Mouse (Mus musculus) neural tube, postnatal 0 days (tissue): ENCODE measurements around the gene Ubr3. TPM values are rescaled to one million over a fixed set of nuclear protein-coding genes. Genes with fewer than 3 reads are reported as not detected.

Experiments
- polyA plus RNA-seq: library from polyadenylated mRNA; unstranded; fragments of >200 nt; fragmentation: Nextera tagmentation; extraction: Ambion mirVana; gene quantifications from 2 replicates; pipeline ENCODE4 v1.2.1, GENCODE M21; 2015

The Ubr3 gene
- 15.2 and 16.7 TPM in 2 replicates for polyA plus RNA-seq

GRCm38 (mm10) chr2:69897039-69897617, at the start of gene Ubr3:
TSS of gene Ubr3 (plus strand) at chr2:69897246.

DNA sequence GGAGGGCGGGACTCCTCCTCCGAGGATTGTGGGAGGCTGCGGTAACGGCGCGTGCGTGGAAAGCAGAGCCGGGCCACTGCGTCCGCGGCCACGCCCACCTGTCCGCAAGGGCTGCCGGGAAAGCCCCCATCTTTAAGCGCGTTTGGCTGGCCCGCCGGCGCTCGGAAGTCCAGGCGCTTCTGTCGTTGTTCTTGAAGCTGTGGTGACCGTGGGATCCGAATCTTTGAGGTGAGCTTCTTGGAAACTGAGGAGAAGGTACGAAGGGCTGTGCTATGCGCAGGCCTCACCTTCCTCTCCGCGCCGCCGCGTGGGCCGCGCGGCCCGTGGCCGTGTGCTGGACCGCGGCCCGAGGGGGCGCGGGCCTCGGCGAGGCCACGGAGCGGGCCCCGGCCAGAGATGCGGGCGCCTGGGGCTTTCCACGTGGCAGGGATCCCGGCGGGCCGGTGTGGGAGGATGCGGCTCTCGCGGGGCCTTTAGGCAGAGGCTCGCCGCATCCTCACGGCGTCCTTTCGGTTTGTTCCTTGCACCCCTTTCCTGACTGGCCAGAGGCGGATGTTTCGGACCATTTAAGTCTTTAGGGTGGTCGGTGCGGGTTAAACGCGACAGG, 35.5 kb upstream of the Ubr3 start, which contains the start of gene Ssb:
Gene Ssb, plus strand, starts transcription at position 78 of the 607 bp plus-strand sequence.

DNA sequence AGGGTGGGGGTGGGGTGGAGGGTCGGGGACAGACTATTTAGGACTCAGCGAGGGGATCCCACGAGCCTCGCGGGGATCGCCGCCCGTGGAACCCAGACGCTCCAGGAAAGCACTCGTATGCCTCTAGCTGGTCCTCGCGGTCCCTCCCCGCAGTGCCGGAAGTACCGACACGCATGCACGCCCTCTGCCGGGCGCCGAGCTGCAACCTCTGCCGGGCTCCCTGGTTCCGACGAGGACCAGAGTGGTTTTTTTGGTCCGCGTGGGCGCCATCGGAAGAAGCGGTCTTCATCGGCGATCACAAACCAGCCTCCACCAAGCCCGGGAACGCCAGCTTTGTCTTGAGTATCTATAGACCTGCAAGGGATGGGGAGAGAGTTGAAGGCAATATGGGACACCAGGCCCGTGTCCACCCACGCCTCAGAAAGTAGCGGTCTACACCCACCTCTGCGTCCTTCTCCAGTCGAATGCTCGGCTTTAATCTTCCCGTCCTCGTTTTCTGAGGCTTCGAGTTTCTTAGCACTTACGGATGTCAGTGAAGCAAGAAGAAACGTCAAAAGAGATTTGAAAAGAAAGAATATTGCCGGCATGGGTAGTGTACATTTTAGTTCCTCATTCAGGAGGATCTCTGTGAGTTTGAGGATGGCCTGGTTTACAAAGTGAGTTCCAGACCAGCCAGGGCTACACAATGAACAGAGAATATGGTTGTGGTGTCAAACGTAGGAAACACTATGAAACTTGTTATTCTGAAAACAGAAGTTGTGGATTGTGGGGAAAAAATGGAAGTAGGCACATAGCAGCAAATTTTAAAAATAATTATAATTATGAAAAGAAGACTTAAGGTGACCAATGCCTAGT, 11.4 kb upstream of the Ubr3 start, which contains the start of gene Mettl5:
Gene Mettl5, minus strand, starts transcription at position 165 of the 855 bp plus-strand sequence.

GRCm38 (mm10) chr2:70038752-70039151, 141.7 kb downstream of the Ubr3 start, which contains the start of gene Myo3b:
TSS of gene Myo3b (plus strand) at chr2:70039126.

Other genes starting within 250 kb of the Ubr3 start
- gene Klhl41, start 227.1 kb upstream of the Ubr3 start, polyA plus RNA-seq: 0.21 TPM in 1 of 2 replicates, not detected in the other
- 12.5 and 13.2 TPM in 2 replicates for gene Fastkd1, start 183.7 kb upstream of the Ubr3 start, polyA plus RNA-seq
- gene Ppig, start 174.7 kb upstream of the Ubr3 start, polyA plus RNA-seq: 111 and 131 TPM in 2 replicates
- 2.2 and 2.8 TPM in 2 replicates for gene Ccdc173, start 107.7 kb upstream of the Ubr3 start, polyA plus RNA-seq
- 27.9 and 31.7 TPM in 2 replicates for gene Phospho2, start 107.6 kb upstream of the Ubr3 start, polyA plus RNA-seq
- 81.1 and 90.5 TPM in 2 replicates for gene Klhl23, start 75.3 kb upstream of the Ubr3 start, polyA plus RNA-seq
- gene Ssb, start 35.7 kb upstream of the Ubr3 start, polyA plus RNA-seq: 246 and 267 TPM in 2 replicates
- 35.0 and 36.2 TPM in 2 replicates for gene Mettl5, start 11.6 kb upstream of the Ubr3 start, polyA plus RNA-seq
- 0.31 and 0.43 TPM in 2 replicates for gene Myo3b, start 141.9 kb downstream of the Ubr3 start, polyA plus RNA-seq